ENCODE assay signal across 14 mouse cellular contexts in the genomic region with DNA sequence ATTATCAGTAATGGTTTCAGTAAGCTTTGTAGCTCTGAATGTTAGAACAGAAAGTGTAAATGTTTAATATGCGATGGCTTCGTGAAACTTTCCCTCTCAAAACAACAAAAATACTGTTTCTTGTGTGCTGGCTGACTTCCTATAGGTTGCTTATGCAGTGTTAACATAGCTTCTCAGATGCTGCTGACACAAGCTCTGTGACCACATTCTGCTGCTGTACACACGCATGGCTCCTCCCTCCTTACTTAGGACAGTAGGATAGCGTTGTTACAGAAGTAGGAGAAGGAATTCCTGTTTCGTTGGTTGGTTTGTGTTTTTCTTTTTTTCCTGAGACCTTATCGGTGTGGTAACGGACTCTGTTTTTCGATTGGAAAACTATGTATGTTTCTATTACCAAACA.
"Had no signal": no experiment of that assay in that cellular context is flagged by ENCODE, and none has a peak within 500 bp of the region (broad histone marks: within the 10 kb centered on the region; RNA-seq: fewer than 3 reads in every experiment).

No protein-coding gene starts in this region.

- H3K27ac ChIP-seq: left cerebral cortex, adult 2 months; liver, embryonic 15.5 days; lung, embryonic 15.5 days; macrophage; midbrain, embryonic 10.5 days; stomach, embryonic 15.5 days had no signal

- ATAC-seq: midbrain, embryonic 16.5 days had no signal

- H3K9ac ChIP-seq: liver, embryonic 15.5 days; lung, embryonic 15.5 days; stomach, embryonic 15.5 days had no signal

- H3K4me1 ChIP-seq: midbrain, embryonic 10.5 days; stomach, embryonic 15.5 days had no signal

- H3K9me3 ChIP-seq: liver, embryonic 15.5 days; lung, embryonic 15.5 days; midbrain, embryonic 10.5 days; stomach, embryonic 15.5 days had no signal

- H3K4me3 ChIP-seq: left cerebral cortex, adult 2 months; liver, embryonic 15.5 days; lung, embryonic 15.5 days; midbrain, embryonic 10.5 days; stomach, embryonic 15.5 days had no signal

- DNase-seq: kidney, adult 18-20 months; kidney, postnatal 10 days; kidney, postnatal 4 days; lung, postnatal 14 days; right cerebral cortex, postnatal 14 days; thymus, adult 2 months; thymus, postnatal 25 days had no signal

- H3K27me3 ChIP-seq: liver, embryonic 15.5 days; lung, embryonic 15.5 days; stomach, embryonic 15.5 days had no signal

- H3K4me2 ChIP-seq: liver, embryonic 15.5 days; lung, embryonic 15.5 days; stomach, embryonic 15.5 days had no signal

- H3K36me3 ChIP-seq: liver, embryonic 15.5 days; lung, embryonic 15.5 days; midbrain, embryonic 10.5 days; stomach, embryonic 15.5 days had no signal
